ENCODE assay signal across 8 mouse cellular contexts in the genomic region with DNA sequence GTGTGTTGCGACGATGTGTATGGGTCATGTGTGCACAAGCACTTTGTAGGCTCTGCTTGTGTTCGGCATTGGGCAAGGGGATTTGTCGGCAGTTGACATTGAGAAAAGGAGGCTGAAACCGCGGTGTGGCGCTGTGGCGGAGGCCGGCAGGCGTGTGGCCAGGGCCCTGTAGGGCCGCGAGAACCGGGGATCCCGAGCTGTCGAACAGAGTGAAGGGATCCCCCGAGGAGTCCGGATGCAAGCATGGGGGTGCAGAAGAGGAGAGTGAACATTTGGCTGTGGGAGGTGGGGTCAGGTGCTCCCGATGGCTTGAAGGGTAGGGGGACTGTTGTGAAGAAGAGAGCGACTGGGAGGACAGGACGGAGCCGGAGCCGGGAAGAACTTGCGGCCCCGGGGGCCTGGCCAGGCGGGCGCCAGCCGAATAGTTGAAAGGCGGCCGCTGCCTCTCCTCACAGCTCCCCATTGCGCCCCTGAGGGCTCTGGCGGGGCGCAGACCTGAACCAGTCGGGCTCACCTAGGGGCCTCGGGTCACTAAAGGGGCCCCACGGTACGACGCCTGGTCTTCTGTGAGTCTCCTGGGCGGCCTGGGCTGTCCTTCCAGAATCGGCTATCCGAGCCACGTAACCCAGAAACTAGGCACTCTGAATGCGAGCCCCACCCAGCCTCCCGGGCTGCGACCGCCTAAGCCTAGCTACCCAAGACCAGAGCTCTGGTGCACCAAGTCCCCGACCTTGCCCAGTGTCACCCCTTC. TPM values are rescaled to one million over a fixed set of nuclear protein-coding genes. Genes with fewer than 3 reads are reported as not detected.
DNase-seq lines count a peak whose midpoint lies in the region; ATAC-seq lines count a peak whose summit lies in the region.

No protein-coding gene starts in this region.

- 0 out of 2 replicates have a peak overlapping the region, but pooled peaks have one; percentile 3 for H3K4me2 ChIP-seq in kidney, embryonic 16.5 days (replicated peaks; ENCODE audit: low read depth, low read length)
- peak overlapping the region; percentile 26; the same call in 1 of the 2 replicates for H3K4me2 ChIP-seq in intestine, embryonic 15.5 days (replicated peaks)
- peak overlapping the region; percentile 36 for H3K4me2 ChIP-seq in midbrain, embryonic 13.5 days (replicated peaks)

- H3K4me1 ChIP-seq in kidney, embryonic 16.5 days (ENCODE audit: insufficient read depth, low read length) = peaks cover 4% of the 10 kb centered on the region; the same call in 1 of the 2 replicates
- H3K4me1 ChIP-seq in brown adipose tissue, adult 24 weeks (ENCODE audit: control insufficient read depth, insufficient read depth, insufficient read length, low read length) = peaks cover 2% of the 10 kb centered on the region; the same call in 1 of the 2 replicates
- H3K4me1 ChIP-seq in intestine, embryonic 15.5 days (replicated peaks) = 0 out of 2 replicates have a peak, but pooled peaks cover 4% of the 10 kb centered on the region
- peaks cover 14% of the 10 kb centered on the region for H3K4me1 ChIP-seq in midbrain, embryonic 13.5 days (replicated peaks)

- H3K27me3 ChIP-seq in kidney, embryonic 16.5 days (ENCODE audit: insufficient read depth, low read length) = peaks cover 88% of the 10 kb centered on the region
- peaks cover 86% of the 10 kb centered on the region for H3K27me3 ChIP-seq in intestine, embryonic 15.5 days (replicated peaks)
- H3K27me3 ChIP-seq in midbrain, embryonic 13.5 days = peaks cover 94% of the 10 kb centered on the region

- DNase-seq in kidney, adult 11 months = no peak
- DNase-seq in gastrocnemius, postnatal 25 days = peak; percentile 19
- no peak for DNase-seq in right cerebral cortex, postnatal 36 days (ENCODE audit: low spot score in 2 of 2)

- H3K4me3 ChIP-seq in kidney, embryonic 16.5 days (ENCODE audit: low read length) = peak overlapping the region; percentile 16; the same call in 1 of the 2 replicates
- peak overlapping the region; percentile 43 for H3K4me3 ChIP-seq in brown adipose tissue, adult 24 weeks (ENCODE audit: insufficient read depth, low read depth, low read length)
- 0 out of 2 replicates have a peak overlapping the region, but pooled peaks have one; percentile 4 for H3K4me3 ChIP-seq in intestine, embryonic 15.5 days (replicated peaks)
- peak overlapping the region; percentile 12; the same call in 1 of the 2 replicates for H3K4me3 ChIP-seq in midbrain, embryonic 13.5 days (replicated peaks)

- WGBS in kidney, embryonic 16.5 days = 2% methylated on average over 45 of the region's 46 CpGs
- WGBS in intestine, embryonic 15.5 days = 1% methylated on average over 46 of the region's 46 CpGs
- WGBS in midbrain, embryonic 13.5 days = under 1% methylated on average over 46 of the region's 46 CpGs

- no peak overlapping the region for H3K27ac ChIP-seq in kidney, embryonic 16.5 days (ENCODE audit: low read length)
- no peak overlapping the region for H3K27ac ChIP-seq in brown adipose tissue, adult 24 weeks (replicated peaks; ENCODE audit: low read depth, low read length)
- H3K27ac ChIP-seq in intestine, embryonic 15.5 days = no peak overlapping the region
- no peak overlapping the region for H3K27ac ChIP-seq in midbrain, embryonic 13.5 days

- 0 out of 2 replicates have a peak, but pooled peaks cover under 1% of the 10 kb centered on the region for H3K9me3 ChIP-seq in kidney, embryonic 16.5 days (ENCODE audit: low read length)
- H3K9me3 ChIP-seq in intestine, embryonic 15.5 days = no peaks in the 10 kb centered on the region
- no peaks in the 10 kb centered on the region; the same call in 1 of the 2 replicates for H3K9me3 ChIP-seq in midbrain, embryonic 13.5 days

- no peak overlapping the region for H3K9ac ChIP-seq in kidney, embryonic 16.5 days (replicated peaks; ENCODE audit: low read length)
- no peak overlapping the region for H3K9ac ChIP-seq in intestine, embryonic 15.5 days
- H3K9ac ChIP-seq in midbrain, embryonic 13.5 days (replicated peaks) = no peak overlapping the region

- no peaks in the 10 kb centered on the region for H3K36me3 ChIP-seq in kidney, embryonic 16.5 days (ENCODE audit: insufficient read depth, low read length)
- no peaks in the 10 kb centered on the region for H3K36me3 ChIP-seq in intestine, embryonic 15.5 days
- no peaks in the 10 kb centered on the region for H3K36me3 ChIP-seq in midbrain, embryonic 13.5 days

- no peak for ATAC-seq in kidney, embryonic 16.5 days (ENCODE audit: low FRiP score, low TSS enrichment)
- ATAC-seq in intestine, embryonic 15.5 days = no peak
- ATAC-seq in midbrain, embryonic 13.5 days = peak; percentile 76
- no peak for ATAC-seq in monocyte, adult 5-6 weeks (replicated peaks; ENCODE audit: insufficient number of reproducible peaks, low FRiP score, low TSS enrichment, poor library complexity, severe bottlenecking)

RNA-seq across cellular contexts. Expression of a gene that starts 7.3 kb away (rescaled TPM):
- 1.9 and 3.9 TPM in 2 replicates for polyA plus RNA-seq in kidney, embryonic 16.5 days (2015; fragmentation: Nextera tagmentation; extraction: Ambion mirVana)
- 1.8 and 2.9 TPM in 2 replicates for polyA plus RNA-seq in brown adipose tissue, adult 24 weeks (2012; ENCODE audit: insufficient read depth, insufficient read length, missing spikeins)
- total RNA-seq in gastrocnemius, postnatal 25 days (2021) = 1 to 10 TPM; 2.7 TPM
- 3.2 and 3.8 TPM in 2 replicates for polyA plus RNA-seq in intestine, embryonic 15.5 days (2015; fragmentation: Nextera tagmentation; extraction: Ambion mirVana)
- polyA plus RNA-seq in midbrain, embryonic 13.5 days (2015; fragmentation: Nextera tagmentation; extraction: Ambion mirVana) = 16.2 and 23.2 TPM in 2 replicates
- total RNA-seq in monocyte, adult 5-6 weeks (2017) = not detected in 3 replicates
